Mouse (Mus musculus) bone marrow, adult 2 months (tissue): ENCODE results near the gene Trmt5. TPM values are rescaled to one million over a fixed set of nuclear protein-coding genes. Genes with fewer than 3 reads are reported as not detected.

Experiments
- H3K27ac ChIP-seq: fragments of 200-500 bp; 2 replicates; pipeline ENCODE4 v1.5.1; 2012; ENCODE audit warnings: low read depth, mild to moderate bottlenecking, control low read depth, inconsistent platforms, low read length; ENCODE audit not compliant: control insufficient read depth, poor library complexity, insufficient read depth
- H3K4me1 ChIP-seq: fragments of 200-500 bp; 2 replicates; pipeline ENCODE4 v1.6.1; 2011; ENCODE audit warnings: low read length; ENCODE audit not compliant: control insufficient read depth, insufficient read depth
- H3K4me3 ChIP-seq: fragments of 200-500 bp; replicated peaks from 2 replicates; pipeline ENCODE3; 2011; ENCODE audit warnings: mild to moderate bottlenecking, low read depth, low read length, control low read depth; ENCODE audit not compliant: control insufficient read depth
- CTCF ChIP-seq: fragments of 200-500 bp; IDR thresholded peaks from 2 replicates; pipeline ENCODE4 v1.5.1; 2011; ENCODE audit warnings: low read length, control low read depth; ENCODE audit not compliant: control insufficient read depth, insufficient read depth
- POLR2A ChIP-seq: fragments of 200-500 bp; IDR thresholded peaks from 2 replicates; pipeline ENCODE4 v1.6.1; 2011; ENCODE audit warnings: low read depth, mild to moderate bottlenecking, control low read depth, low read length, borderline replicate concordance; ENCODE audit not compliant: control insufficient read depth
- WGBS: fragments of 180-500 bp; shearing (Covaris S2); methylation state at CpG from one replicate; pipeline ENCODE4 v1.1.7; 2018; 5-methylcytosine and 5-hydroxymethylcytosine counted together
- polyA plus RNA-seq: library from polyadenylated mRNA; stranded (reverse); fragments of >200 nt; gene quantifications from 2 replicates; pipeline ENCODE4 v1.2.4, GENCODE M21; 2011; ENCODE audit warnings: low replicate concordance; ENCODE audit not compliant: missing spikeins, insufficient read depth, insufficient read length

Gene Trmt5
- polyA plus RNA-seq, 1 experiment: 13.1 TPM

GRCm38 (mm10) chr12:73265381-73265978 is 21.0 kb downstream of the Trmt5 start:
- 75% methylated on average over 3 of the region's 3 CpGs for WGBS
- no peak overlapping the region for H3K27ac ChIP-seq
- TF ChIP-seq POLR2A (no peak), CTCF (no peak)

GRCm38 (mm10) chr12:73260339-73260738 is 26.2 kb downstream of the Trmt5 start:
- WGBS: 66% methylated on average over 1 of the region's 1 CpGs
- no peak for TF ChIP-seq POLR2A
- no peak for TF ChIP-seq CTCF
- no peak overlapping the region for H3K27ac ChIP-seq
- no peaks in the 10 kb centered on the region for H3K4me1 ChIP-seq
- no peak overlapping the region for H3K4me3 ChIP-seq

More at GRCm38 (mm10) chr12:73265381-73265978, 21.0 kb downstream of the Trmt5 start:
- no peak overlapping the region for H3K4me3 ChIP-seq
- no peaks in the 10 kb centered on the region for H3K4me1 ChIP-seq

DNA sequence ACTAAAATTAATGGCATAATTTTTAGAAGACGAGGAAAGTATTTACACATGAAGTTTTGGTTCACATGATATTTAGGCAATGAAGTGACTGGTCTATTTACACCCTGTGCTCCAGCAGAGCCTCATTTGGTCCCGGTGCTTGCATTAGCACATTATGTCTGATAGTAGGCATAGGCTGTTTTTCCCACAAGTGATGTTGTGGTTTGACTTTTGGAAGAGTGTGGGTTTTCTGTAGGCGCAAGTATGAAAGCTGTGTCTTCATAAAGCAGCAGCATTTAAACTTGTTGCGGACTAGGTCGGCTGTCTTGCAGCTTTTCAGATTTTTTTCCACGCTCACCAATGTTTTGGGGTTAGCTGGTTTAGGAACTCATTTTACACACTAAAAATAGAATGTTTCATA is 27.2 kb downstream of the Trmt5 start:
- no peaks in the 10 kb centered on the region for H3K4me1 ChIP-seq
- WGBS: 83% methylated on average over 6 of the region's 6 CpGs
- TF ChIP-seq CTCF (no peak), POLR2A (no peak)
- H3K4me3 ChIP-seq: no peak overlapping the region
- H3K27ac ChIP-seq: no peak overlapping the region

DNA sequence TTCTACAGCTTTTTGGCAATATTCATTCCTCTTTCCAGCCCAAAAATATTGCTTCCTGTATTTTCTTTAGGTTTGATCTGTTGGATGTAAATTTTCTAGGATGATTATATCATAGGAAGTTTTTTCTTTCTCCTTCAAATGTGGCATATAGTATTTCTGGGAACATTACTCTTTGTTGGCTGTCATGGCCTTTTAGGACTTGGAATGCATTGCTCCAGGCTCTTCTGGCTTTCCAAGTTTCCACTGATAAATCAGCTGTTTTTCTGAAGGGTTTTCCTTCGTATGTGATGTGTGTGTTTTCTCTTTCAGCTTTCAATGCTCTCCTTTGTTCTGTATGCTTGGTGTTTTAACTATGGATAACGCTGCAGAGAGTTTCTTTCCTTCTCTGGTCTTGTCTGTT is 31.5 kb downstream of the Trmt5 start:
- H3K27ac ChIP-seq: no peak overlapping the region
- no peaks in the 10 kb centered on the region for H3K4me1 ChIP-seq
- WGBS: 76% methylated on average over 2 of the region's 2 CpGs
- H3K4me3 ChIP-seq: no peak overlapping the region
- TF ChIP-seq POLR2A (no peak), CTCF (no peak)

- TF ChIP-seq CTCF: no peak
- no peak for TF ChIP-seq POLR2A
- WGBS: 76% methylated on average over 5 of the region's 5 CpGs
- no peak overlapping the region for H3K4me3 ChIP-seq
- no peaks in the 10 kb centered on the region for H3K4me1 ChIP-seq
- no peak overlapping the region for H3K27ac ChIP-seq
Observed at GRCm38 (mm10) chr12:73245687-73246086, 40.8 kb downstream of the Trmt5 start.

DNA sequence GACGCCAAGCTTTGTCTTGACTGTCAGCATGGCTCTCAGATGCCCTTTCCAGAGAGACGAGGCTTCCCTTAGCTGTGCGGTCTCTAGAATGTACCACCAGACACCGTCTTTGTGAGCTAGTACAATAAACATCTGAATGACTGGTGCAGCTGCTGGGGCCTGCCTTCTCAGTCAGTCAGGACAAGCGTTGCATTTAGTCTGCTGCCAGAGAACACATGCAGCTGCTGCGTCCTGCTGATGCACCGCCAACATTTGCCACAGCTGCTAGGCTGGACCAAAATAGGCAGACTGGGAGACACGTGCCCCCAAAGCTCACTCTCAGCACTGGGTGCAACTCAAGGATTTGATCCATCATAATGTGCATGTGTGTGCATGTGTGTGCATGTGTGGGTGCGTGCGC is 44.5 kb downstream of the Trmt5 start:
- H3K4me1 ChIP-seq: no peaks in the 10 kb centered on the region
- H3K27ac ChIP-seq: no peak overlapping the region
- 89% methylated on average over 10 of the region's 10 CpGs for WGBS
- no peak for TF ChIP-seq CTCF
- TF ChIP-seq POLR2A: no peak
- no peak overlapping the region for H3K4me3 ChIP-seq

GRCm38 (mm10) chr12:73232586-73232985 is 53.9 kb downstream of the Trmt5 start:
- TF ChIP-seq CTCF (no peak), POLR2A (no peak)

GRCm38 (mm10) chr12:73231552-73231951 is 55.0 kb downstream of the Trmt5 start:
- Histone ChIP-seq H3K4me3 (no peak overlapping the region), H3K27ac (no peak overlapping the region), H3K4me1 (no peaks in the 10 kb centered on the region)
- TF ChIP-seq CTCF: no peak
- TF ChIP-seq POLR2A: no peak

More at GRCm38 (mm10) chr12:73232586-73232985, 53.9 kb downstream of the Trmt5 start:
- Histone ChIP-seq H3K4me1 (no peaks in the 10 kb centered on the region), H3K4me3 (no peak overlapping the region), H3K27ac (no peak overlapping the region)
- 86% methylated on average over 2 of the region's 2 CpGs for WGBS

DNA sequence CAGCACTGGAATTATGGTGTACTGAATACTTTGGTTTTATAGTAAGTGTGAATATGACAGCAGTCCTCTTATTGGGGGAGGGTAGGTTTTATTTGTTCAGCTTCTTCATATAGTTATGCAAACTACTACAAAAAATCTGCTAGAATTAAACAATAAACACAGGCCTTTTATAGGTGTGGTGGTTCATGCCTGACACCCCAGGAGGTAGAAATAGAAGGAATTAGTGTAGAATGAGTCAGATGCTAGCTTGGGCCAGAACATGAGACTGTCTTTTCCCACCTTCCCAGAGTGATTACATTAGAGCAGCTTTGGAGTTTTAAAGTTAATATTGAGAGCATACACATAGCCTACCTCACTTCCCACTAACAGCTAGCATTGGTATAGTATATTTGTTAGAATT is 56.3 kb downstream of the Trmt5 start:
- Histone ChIP-seq H3K4me1 (no peaks in the 10 kb centered on the region), H3K27ac (no peak overlapping the region), H3K4me3 (no peak overlapping the region)
- TF ChIP-seq CTCF (no peak), POLR2A (no peak)

Other genes with a start within 250 kb of the Trmt5 start
- 2.7 and 4.1 TPM in 2 replicates for gene Six1, start 232.8 kb downstream of the Trmt5 start, polyA plus RNA-seq
- 0.14 and 2.0 TPM in 2 replicates for gene Six4, start 173.3 kb downstream of the Trmt5 start, polyA plus RNA-seq
- gene Mnat1, start 163.0 kb downstream of the Trmt5 start, polyA plus RNA-seq: 2.9 and 5.2 TPM in 2 replicates
- 3.9 and 6.3 TPM in 2 replicates for gene Slc38a6, start 69 bp upstream of the Trmt5 start, polyA plus RNA-seq